Mouse (Mus musculus) liver, embryonic 14.5 days (tissue): ENCODE measurements around the gene Olfr1291-ps1. TPM values are rescaled to one million over a fixed set of nuclear protein-coding genes. Genes with fewer than 3 reads are reported as not detected.

Experiments used
- ATAC-seq: fragments of 200-750 bp; cut with Nextera tagmentation; 2 replicates; pipeline ENCODE4 v1.8.0; 2017; ENCODE audit warnings: moderate number of reproducible peaks, mild to moderate bottlenecking, moderate library complexity; ENCODE audit not compliant: insufficient read depth
- DNase-seq, 3 experiments: peaks; one replicate each; pipeline ENCODE4 v3.0.0-alpha.2; 2012 to 2013; ENCODE audit warnings: low read depth in 3 of 3, low spot score in 3 of 3
- H3K27ac ChIP-seq: fragments of 300-500 bp; sonication (generic); 2 replicates; pipeline ENCODE4 v1.5.1; 2014; ENCODE audit warnings: moderate library complexity, mild to moderate bottlenecking, control low read depth, inconsistent platforms
- H3K27me3 ChIP-seq: fragments of 300-500 bp; sonication (generic); 2 replicates; pipeline ENCODE4 v1.6.1; 2014; ENCODE audit warnings: mild to moderate bottlenecking, low read length, moderate library complexity; ENCODE audit not compliant: control insufficient read depth, insufficient read depth
- H3K36me3 ChIP-seq: fragments of 300-500 bp; sonication (generic); replicated peaks from 2 replicates; pipeline ENCODE4 v1.6.1; 2014; ENCODE audit warnings: low read depth; ENCODE audit not compliant: control insufficient read depth, insufficient read depth
- H3K4me1 ChIP-seq, 2 experiments: fragments of 200-500 bp in 1 of 2; fragments of 300-500 bp in 1 of 2; sonication (generic) in 1 of 2; replicated peaks; 2 replicates each; pipeline ENCODE4 v1.6.1; 2012 to 2014; ENCODE audit warnings: antibody characterized with exemption in 1 of 2, inconsistent platforms in 1 of 2, low read length in 1 of 2; ENCODE audit not compliant: control insufficient read depth in 2 of 2, insufficient read depth in 2 of 2
- H3K4me2 ChIP-seq: fragments of 300-500 bp; sonication (generic); 2 replicates; pipeline ENCODE4 v1.6.1; 2014; ENCODE audit warnings: low read depth, mild to moderate bottlenecking, control low read depth, moderate library complexity
- H3K4me3 ChIP-seq, 2 experiments: fragments of 200-500 bp in 1 of 2; fragments of 300-500 bp in 1 of 2; sonication (generic) in 1 of 2; 2 replicates each; pipeline ENCODE4 v1.5.1; 2012 to 2014; ENCODE audit warnings: low read depth in 2 of 2, low read length in 2 of 2, mild to moderate bottlenecking in 2 of 2, control low read depth in 1 of 2, inconsistent platforms in 1 of 2, moderate library complexity in 1 of 2; ENCODE audit not compliant: insufficient read depth in 1 of 2
- H3K9ac ChIP-seq: fragments of 300-500 bp; sonication (generic); replicated peaks from 2 replicates; pipeline ENCODE4 v1.6.1; 2014; ENCODE audit warnings: mild to moderate bottlenecking, control low read depth, moderate library complexity
- H3K9me3 ChIP-seq: fragments of 300-500 bp; sonication (generic); 2 replicates; pipeline ENCODE4 v1.6.1; 2016; ENCODE audit warnings: low read length, mixed read lengths; ENCODE audit not compliant: control insufficient read depth
- CTCF ChIP-seq: IDR thresholded peaks from 2 replicates; pipeline ENCODE4 v1.5.1; 2016; ENCODE audit warnings: antibody characterized with exemption, low read depth, control low read depth
- EP300 ChIP-seq: IDR thresholded peaks from 2 replicates; pipeline ENCODE4 v1.6.1; 2016; ENCODE audit warnings: antibody characterized with exemption, low read depth
- WGBS: fragments of 180-500 bp; shearing (Covaris S2); extraction: QIAGEN DNeasy Blood & Tissue Kit; methylation state at CpG from one replicate; pipeline ENCODE4 v1.1.7; 2014; ENCODE audit not compliant: insufficient replicate concordance; 5-methylcytosine and 5-hydroxymethylcytosine counted together
- polyA plus RNA-seq, 2 experiments: library from polyadenylated mRNA; depleted of rRNA in 1 of 2; stranded (reverse) in 1 of 2; unstranded in 1 of 2; fragments of >200 nt; fragmentation: Nextera tagmentation in 1 of 2; extraction: Ambion mirVana in 1 of 2; gene quantifications; 2 replicates each; pipeline versions ENCODE4 v1.2.1 to v1.2.3; 2012 to 2014

Olfr1291-ps1 gene
- polyA plus RNA-seq (2012; rRNA removed) (not detected in 2 replicates), polyA plus RNA-seq (2014; fragmentation: Nextera tagmentation; extraction: Ambion mirVana) (not detected in 2 replicates)

GRCm38 (mm10) chr2:111496880-111497279 lies at the start of gene Olfr1291-ps1:
Gene Olfr1291-ps1 (plus strand): TSS chr2:111497180.
- no peaks in the 10 kb centered on the region for H3K27me3 ChIP-seq
- no peak within 1 kb of the TSS for H3K9ac ChIP-seq
- H3K4me2 ChIP-seq = no peak within 1 kb of the TSS
- no peak within 1 kb of the TSS for H3K4me3 ChIP-seq
- no peak for ATAC-seq
- no peak within 1 kb of the TSS for H3K27ac ChIP-seq
- no peak for TF ChIP-seq EP300
- no peak for TF ChIP-seq CTCF
- H3K4me1 ChIP-seq = no peaks in the 10 kb centered on the region
- 77% methylated on average over 3 of the region's 3 CpGs for WGBS
- H3K9me3 ChIP-seq = no peaks in the 10 kb centered on the region
- no peaks in the 10 kb centered on the region for H3K36me3 ChIP-seq
- no peak for DNase-seq

DNA sequence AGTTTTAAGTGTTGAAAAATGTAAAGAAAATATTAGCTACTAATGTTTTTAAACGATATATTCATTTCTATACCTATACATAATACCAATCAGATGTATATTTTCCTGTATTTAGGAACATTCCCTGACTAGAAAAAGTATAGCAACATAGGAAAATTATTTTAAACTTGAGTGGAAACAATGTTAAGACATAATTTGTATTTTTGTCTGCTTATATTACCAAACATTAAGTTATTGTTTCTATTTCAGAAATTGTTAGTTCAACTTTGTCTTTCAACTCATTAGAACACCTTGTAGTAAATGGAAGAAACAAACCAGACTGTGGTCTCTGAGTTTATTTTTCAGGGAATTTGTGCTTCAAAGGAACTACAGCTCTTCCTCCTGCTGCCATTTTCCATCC lies 48.1 kb upstream of the Olfr1291-ps1 start, which contains the start of gene Olfr1287:
Olfr1287 (plus strand) TSS at position 301 of the 400 bp plus-strand sequence.
- 29% methylated on average over 1 of the region's 1 CpGs for WGBS
- no peak within 1 kb of the TSS for H3K9ac ChIP-seq
- no peaks in the 10 kb centered on the region for H3K9me3 ChIP-seq
- ATAC-seq = no peak
- TF ChIP-seq EP300 = no peak
- TF ChIP-seq CTCF = no peak
- H3K36me3 ChIP-seq = no peaks in the 10 kb centered on the region
- H3K27ac ChIP-seq = no peak within 1 kb of the TSS
- no peak within 1 kb of the TSS for H3K4me2 ChIP-seq
- H3K4me1 ChIP-seq = no peaks in the 10 kb centered on the region
- DNase-seq = no peak
- no peak within 1 kb of the TSS for H3K4me3 ChIP-seq
- no peaks in the 10 kb centered on the region for H3K27me3 ChIP-seq

GRCm38 (mm10) chr2:111473801-111474200 lies 23.2 kb upstream of the Olfr1291-ps1 start, which contains the start of gene Olfr1288:
Gene Olfr1288 (plus strand): TSS chr2:111474101.
- Histone ChIP-seq H3K4me2 (no peak within 1 kb of the TSS), H3K27ac (no peak within 1 kb of the TSS), H3K9ac (no peak within 1 kb of the TSS), H3K4me1 (no peaks in the 10 kb centered on the region), H3K4me3 (no peak within 1 kb of the TSS), H3K36me3 (no peaks in the 10 kb centered on the region), H3K27me3 (no peaks in the 10 kb centered on the region), H3K9me3 (no peaks in the 10 kb centered on the region)
- DNase-seq (no peak), ATAC-seq (no peak)
- WGBS = 70% methylated on average over 1 of the region's 1 CpGs
- TF ChIP-seq EP300 (no peak), CTCF (no peak)

GRCm38 (mm10) chr2:111480519-111480918 lies 16.5 kb upstream of the Olfr1291-ps1 start, which contains the start of gene Olfr1289:
Gene Olfr1289 (plus strand): TSS chr2:111480819.
- Histone ChIP-seq H3K27me3 (no peaks in the 10 kb centered on the region), H3K9ac (no peak within 1 kb of the TSS), H3K4me2 (no peak within 1 kb of the TSS), H3K9me3 (no peaks in the 10 kb centered on the region), H3K27ac (no peak within 1 kb of the TSS), H3K4me3 (no peak within 1 kb of the TSS), H3K4me1 (no peaks in the 10 kb centered on the region), H3K36me3 (no peaks in the 10 kb centered on the region)
- TF ChIP-seq EP300 (no peak), CTCF (no peak)
- WGBS = 46% methylated on average over 1 of the region's 1 CpGs
- ATAC-seq (no peak), DNase-seq (no peak)

DNA sequence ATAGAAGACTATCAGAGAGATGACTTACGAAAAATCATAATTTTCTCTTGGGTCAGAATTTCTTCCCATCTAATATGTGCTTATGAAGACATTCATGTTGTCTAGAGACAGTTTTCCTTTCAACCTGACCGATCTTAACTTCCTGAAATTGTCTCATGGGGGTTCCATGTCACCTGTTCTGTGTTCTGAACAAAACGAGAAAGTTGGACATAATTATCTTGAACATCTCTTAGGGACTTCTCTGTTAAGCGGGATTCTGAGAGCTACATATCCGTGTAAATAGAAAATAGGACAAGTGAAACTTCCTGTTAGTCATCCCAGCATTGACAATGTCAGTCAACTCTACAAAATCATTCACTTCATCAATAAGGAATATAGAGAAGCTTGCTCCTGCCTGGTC lies 3.3 kb upstream of the Olfr1291-ps1 start, which contains the start of gene Olfr1290:
Olfr1290 (minus strand) TSS at position 101 of the 400 bp plus-strand sequence.
- DNase-seq = no peak
- no peak for TF ChIP-seq EP300
- TF ChIP-seq CTCF = no peak
- Histone ChIP-seq H3K4me2 (no peak within 1 kb of the TSS), H3K27ac (no peak within 1 kb of the TSS), H3K9me3 (no peaks in the 10 kb centered on the region), H3K9ac (no peak within 1 kb of the TSS), H3K27me3 (no peaks in the 10 kb centered on the region), H3K4me3 (no peak within 1 kb of the TSS), H3K36me3 (no peaks in the 10 kb centered on the region), H3K4me1 (no peaks in the 10 kb centered on the region)
- 48% methylated on average over 5 of the region's 5 CpGs for WGBS
- no peak for ATAC-seq
